Mouse (Mus musculus) E14TG2a.4 (cell line): Measurements from ENCODE around the gene Spata45.
A peak's percentile ranks its signal among the peaks of the same experiment; 100 is the strongest.

ENCODE experiments used
- CTCF ChIP-seq: conservative IDR thresholded peaks from 2 replicates; pipeline ENCODE4 v1.5.1; 2014; ENCODE audit warnings: low read length
- NANOG ChIP-seq: IDR thresholded peaks from 2 replicates; pipeline ENCODE4 v1.6.1; 2014; ENCODE audit warnings: borderline replicate concordance, low read length, mixed read lengths
- POU5F1 ChIP-seq: IDR thresholded peaks from 2 replicates; pipeline ENCODE4 v1.6.1; 2014; ENCODE audit warnings: low read length, borderline replicate concordance

DNA sequence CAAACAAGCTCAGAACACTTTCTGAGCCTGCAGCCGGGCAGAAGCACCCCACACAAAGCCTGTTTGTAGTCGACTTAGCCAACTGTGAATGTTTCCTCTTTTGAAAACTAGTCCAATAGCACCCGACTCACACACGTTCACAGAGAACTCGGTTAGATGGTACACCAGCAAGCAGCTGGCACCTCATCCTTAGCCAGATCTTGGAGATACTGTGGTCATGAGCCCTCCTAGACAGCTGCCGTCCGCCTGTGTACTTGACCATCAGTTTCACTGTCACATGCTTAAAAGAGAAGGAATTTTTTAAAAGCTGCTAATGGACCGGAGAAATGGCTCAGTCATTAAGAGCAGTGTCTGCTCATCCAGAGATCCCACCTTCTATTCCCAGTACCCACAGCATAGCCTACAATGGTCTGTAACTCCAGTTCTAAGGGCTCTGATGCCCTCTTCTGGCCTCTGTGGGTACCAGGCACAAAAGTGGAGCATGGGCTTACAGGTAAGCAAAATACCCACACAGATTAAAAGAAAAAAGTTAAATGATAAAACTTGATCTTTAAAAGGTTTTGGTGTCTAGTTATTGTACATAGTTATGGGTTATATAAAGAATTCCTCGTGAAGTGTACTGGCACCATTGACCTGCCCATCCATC, 46.9 kb upstream of the Spata45 start:
- TF ChIP-seq CTCF (peak; percentile 30), NANOG (no peak), POU5F1 (no peak)
